Comparison of ENCODE assay signal across 30 mouse cellular contexts in genomic region chr14:61769881-61770280, GRCm38 (mm10).
DNase-seq lines count a peak whose midpoint lies in the region; ATAC-seq and TF ChIP-seq lines count a peak whose summit lies in the region.
"Had no signal": no experiment of that assay in that cellular context is flagged by ENCODE, and none has a peak within 500 bp of the region (broad histone marks: within the 10 kb centered on the region; RNA-seq: fewer than 3 reads in every experiment).

No protein-coding gene starts in this region.

- no peak overlapping the region for H3K27ac ChIP-seq in kidney, postnatal 0 days
- H3K27ac ChIP-seq: embryonic facial prominence, embryonic 12.5 days; gastrocnemius, adult 2 months; hindbrain, embryonic 13.5 days; limb, embryonic 12.5 days; liver, embryonic 15.5 days; stomach, embryonic 15.5 days had no signal

- no peak for TF ChIP-seq CTCF in kidney, postnatal 0 days (IDR thresholded peaks at IDR 0.05; ENCODE audit: low read depth)

- no peak overlapping the region for H3K4me2 ChIP-seq in kidney, postnatal 0 days (ENCODE audit: low read length)
- H3K4me2 ChIP-seq: embryonic facial prominence, embryonic 12.5 days; heart, embryonic 11.5 days; hindbrain, embryonic 13.5 days; limb, embryonic 12.5 days; liver, embryonic 15.5 days; lung, embryonic 14.5 days; midbrain, embryonic 11.5 days; stomach, embryonic 15.5 days had no signal

- no peaks in the 10 kb centered on the region for H3K27me3 ChIP-seq in kidney, postnatal 0 days (ENCODE audit: insufficient read depth, low read length)
- H3K27me3 ChIP-seq: embryonic facial prominence, embryonic 12.5 days; hindbrain, embryonic 13.5 days; limb, embryonic 12.5 days; liver, embryonic 15.5 days; Patski; stomach, embryonic 15.5 days had no signal

- WGBS in kidney, postnatal 0 days = 40% methylated on average over 5 of the region's 5 CpGs

- no peaks in the 10 kb centered on the region for H3K36me3 ChIP-seq in kidney, postnatal 0 days (ENCODE audit: insufficient read depth, low read length)
- H3K36me3 ChIP-seq: embryonic facial prominence, embryonic 12.5 days; hindbrain, embryonic 13.5 days; limb, embryonic 12.5 days; liver, embryonic 15.5 days; stomach, embryonic 15.5 days had no signal

- no peak; the same call in 1 of the 2 replicates for ATAC-seq in kidney, postnatal 0 days (replicated peaks; ENCODE audit: low FRiP score, low read depth)
- ATAC-seq in activated CD4-positive, CD25-positive, alpha-beta regulatory T cell, adult 4 months = peak; percentile 76
- ATAC-seq: forebrain, embryonic 14.5 days; midbrain, embryonic 16.5 days; Patski had no signal

- no peak overlapping the region for H3K9ac ChIP-seq in kidney, postnatal 0 days (ENCODE audit: low read depth, low read length)
- H3K9ac ChIP-seq: embryonic facial prominence, embryonic 12.5 days; hindbrain, embryonic 13.5 days; limb, embryonic 12.5 days; liver, embryonic 15.5 days; lung, embryonic 14.5 days; stomach, embryonic 15.5 days had no signal

- DNase-seq in kidney, postnatal 0 days (ENCODE audit: low spot score) = peak; percentile 82
- DNase-seq in kidney, adult 11 months = no peak
- DNase-seq in right cerebral cortex, adult 18-20 months = peak; percentile 43
- no peak for DNase-seq in right cerebral cortex, postnatal 10 days (ENCODE audit: low spot score in 2 of 2)
- DNase-seq in telencephalon, adult 2 months (ENCODE audit: low read depth, low spot score) = peak; percentile 50
- DNase-seq in lung, postnatal 36 days = no peak
- DNase-seq: adrenal gland, postnatal 14 days; B cell, adult 2 months; cerebellum, adult 11-12 months; cerebellum, adult 9-11 months; embryo, embryonic 11 days; gastrocnemius, adult 2 months; gastrocnemius, postnatal 36 days; heart, adult 18-20 months; heart, postnatal 36 days; kidney, adult 18-20 months; lung, embryonic 14.5 days; right cerebral cortex, postnatal 14 days; thymus, postnatal 4 days had no signal

- no peaks in the 10 kb centered on the region for H3K9me3 ChIP-seq in kidney, postnatal 0 days (replicated peaks; ENCODE audit: low read length)
- H3K9me3 ChIP-seq: embryonic facial prominence, embryonic 12.5 days; hindbrain, embryonic 13.5 days; limb, embryonic 12.5 days; liver, embryonic 15.5 days; stomach, embryonic 15.5 days had no signal

- no peaks in the 10 kb centered on the region for H3K4me1 ChIP-seq in kidney, postnatal 0 days (replicated peaks; ENCODE audit: insufficient read depth, low read length)
- H3K4me1 ChIP-seq: embryonic facial prominence, embryonic 12.5 days; limb, embryonic 12.5 days; liver, embryonic 15.5 days; stomach, embryonic 15.5 days had no signal

- no peak overlapping the region for H3K4me3 ChIP-seq in kidney, postnatal 0 days (replicated peaks; ENCODE audit: low read depth, low read length)
- H3K4me3 ChIP-seq: embryonic facial prominence, embryonic 12.5 days; gastrocnemius, adult 2 months; hindbrain, embryonic 13.5 days; limb, embryonic 12.5 days; liver, embryonic 15.5 days; stomach, embryonic 15.5 days had no signal

Comparison
In these comparisons a context has a peak if more than half of its experiments do, and no peak if none do; other contexts are left out.
1. DNase-seq: peak in kidney, postnatal 0 days (single experiment), right cerebral cortex, adult 18-20 months (single experiment) and telencephalon, adult 2 months (single experiment); none in kidney, adult 11 months (single experiment), right cerebral cortex, postnatal 10 days (0 of 2) and lung, postnatal 36 days (single experiment).